Mouse (Mus musculus): ENCODE data around the gene Dzip3. TPM values are rescaled to one million over a fixed set of nuclear protein-coding genes. Genes with fewer than 3 reads are reported as not detected.

The Dzip3 gene
- total and polyA plus RNA-seq, 3 experiments: 22.4 to 22.8 TPM; not detected in 1

- Histone ChIP-seq H3K9me3 (replicated peaks; ENCODE audit: insufficient read depth, low read length) (no peaks in the 10 kb centered on the region), H3K79me2 (ENCODE audit: control insufficient read depth, insufficient read depth, low read length, poor library complexity) (no peaks in the 10 kb centered on the region), H3K4me1 (ENCODE audit: control insufficient read depth in 1 of 2, insufficient read depth in 2 of 2, low read length in 2 of 2) (no peaks in the 10 kb centered on the region), H3K27me3 (ENCODE audit: control insufficient read depth in 1 of 2, insufficient read depth in 2 of 2, low read length in 2 of 2) (no peaks in the 10 kb centered on the region), H3K4me3 (ENCODE audit: control insufficient read depth in 1 of 2, insufficient read depth in 1 of 2, low read depth in 2 of 2, low read length in 2 of 2) (no peak overlapping the region), H3K27ac (ENCODE audit: control insufficient read depth, low read depth, low read length) (no peak overlapping the region), H3K36me3 (ENCODE audit: control insufficient read depth in 1 of 2, insufficient read depth in 2 of 2, low read length in 2 of 2) (no peaks in the 10 kb centered on the region), H3K9ac (ENCODE audit: control insufficient read depth, low read depth, low read length, poor library complexity, severe bottlenecking) (no peak overlapping the region)
- no peak for TF ChIP-seq MAZ (IDR thresholded peaks at IDR 0.05; ENCODE audit: low read depth, low read length)
- TF ChIP-seq MAFK (IDR thresholded peaks at IDR 0.05; ENCODE audit: borderline replicate concordance, low read depth, low read length): no peak
- TF ChIP-seq CTCF (IDR thresholded peaks at IDR 0.05 in 2 of 3, conservative IDR thresholded peaks at IDR 0.05 in 1 of 3; ENCODE audit: control insufficient read depth in 1 of 3, insufficient read depth in 1 of 3, low read depth in 2 of 3, low read length in 3 of 3, poor library complexity in 1 of 3, severe bottlenecking in 1 of 3): no peak
- no peak for TF ChIP-seq POLR2AphosphoS5 (IDR thresholded peaks at IDR 0.05; ENCODE audit: borderline replicate concordance, low read depth, low read length)
- TF ChIP-seq HCFC1 (IDR thresholded peaks at IDR 0.05; ENCODE audit: low read depth, low read length): no peak
- no peak for TF ChIP-seq RAD21 (IDR thresholded peaks at IDR 0.05; ENCODE audit: low read depth, low read length)
- TF ChIP-seq USF1 (IDR thresholded peaks at IDR 0.05; ENCODE audit: low read depth, low read length): no peak
- TF ChIP-seq MXI1 (IDR thresholded peaks at IDR 0.05; ENCODE audit: low read depth, low read length): no peak
- TF ChIP-seq RCOR1 (IDR thresholded peaks at IDR 0.05; ENCODE audit: low read depth, low read length): no peak
- no peak for TF ChIP-seq NELFE (IDR thresholded peaks at IDR 0.05; ENCODE audit: low read depth, low read length)
- no peak for TF ChIP-seq ZNF384 (IDR thresholded peaks at IDR 0.05; ENCODE audit: low read depth, low read length)
- no peak for TF ChIP-seq ETS1 (IDR thresholded peaks at IDR 0.05; ENCODE audit: low read depth, low read length)
- TF ChIP-seq TCF12 (IDR thresholded peaks at IDR 0.05; ENCODE audit: low read depth, low read length): no peak
- DNase-seq (ENCODE audit: low read depth, low spot score): no peak
Measured at GRCm38 (mm10) chr16:49040554-49041221, 46.7 kb upstream of the Dzip3 start.

GRCm38 (mm10) chr16:49037771-49038170 is 43.8 kb upstream of the Dzip3 start:
- no peaks in the 10 kb centered on the region for H3K27me3 ChIP-seq (ENCODE audit: control insufficient read depth in 1 of 2, insufficient read depth in 2 of 2, low read length in 2 of 2)
- H3K27ac ChIP-seq (ENCODE audit: control insufficient read depth, low read depth, low read length): no peak overlapping the region
- no peaks in the 10 kb centered on the region for H3K4me1 ChIP-seq (ENCODE audit: control insufficient read depth in 1 of 2, insufficient read depth in 2 of 2, low read length in 2 of 2)
- H3K4me3 ChIP-seq (ENCODE audit: control insufficient read depth in 1 of 2, insufficient read depth in 1 of 2, low read depth in 2 of 2, low read length in 2 of 2): no peak overlapping the region
- no peaks in the 10 kb centered on the region for H3K9me3 ChIP-seq (replicated peaks; ENCODE audit: insufficient read depth, low read length)
- no peak for DNase-seq (ENCODE audit: low read depth, low spot score)
- TF ChIP-seq GATA1 (IDR thresholded peaks at IDR 0.05; ENCODE audit: low read depth, low read length): no peak
- no peak for TF ChIP-seq BHLHE40 (IDR thresholded peaks at IDR 0.05; ENCODE audit: borderline replicate concordance, low read depth, low read length)
- no peak for TF ChIP-seq MXI1 (IDR thresholded peaks at IDR 0.05; ENCODE audit: low read depth, low read length)
- no peak for TF ChIP-seq CHD2 (IDR thresholded peaks at IDR 0.05; ENCODE audit: low read length)
- TF ChIP-seq POLR2AphosphoS2 (IDR thresholded peaks at IDR 0.05; ENCODE audit: low read length): no peak
- no peak for TF ChIP-seq USF1 (IDR thresholded peaks at IDR 0.05; ENCODE audit: low read depth, low read length)
- no peak for TF ChIP-seq SIN3A (IDR thresholded peaks at IDR 0.05; ENCODE audit: low read length)
- TF ChIP-seq GABPA (IDR thresholded peaks at IDR 0.05; ENCODE audit: low read depth, low read length): no peak
- no peak for TF ChIP-seq HCFC1 (IDR thresholded peaks at IDR 0.05; ENCODE audit: low read depth, low read length)
- no peak for TF ChIP-seq KAT2A (conservative IDR thresholded peaks at IDR 0.05; ENCODE audit: low read depth, low read length)
- TF ChIP-seq MAX (IDR thresholded peaks at IDR 0.05; ENCODE audit: low read length): no peak
- TF ChIP-seq NELFE (IDR thresholded peaks at IDR 0.05; ENCODE audit: low read depth, low read length): no peak
- TF ChIP-seq NRF1 (IDR thresholded peaks at IDR 0.05; ENCODE audit: insufficient read depth, low read depth, low read length, poor library complexity, severe bottlenecking): no peak
- TF ChIP-seq ZC3H11A (IDR thresholded peaks at IDR 0.05; ENCODE audit: low read depth, low read length): no peak
- TF ChIP-seq RAD21 (IDR thresholded peaks at IDR 0.05; ENCODE audit: low read depth, low read length): no peak
- no peak for TF ChIP-seq JUND (IDR thresholded peaks at IDR 0.05; ENCODE audit: low read depth, low read length)
- TF ChIP-seq ZMIZ1 (IDR thresholded peaks at IDR 0.05; ENCODE audit: low read depth, low read length): no peak
- no peak for TF ChIP-seq POLR2A (IDR thresholded peaks at IDR 0.05; ENCODE audit: control insufficient read depth in 1 of 2, insufficient read depth in 1 of 2, low read depth in 1 of 2, low read length in 2 of 2, poor library complexity in 1 of 2)
- TF ChIP-seq E2F4 (IDR thresholded peaks at IDR 0.05; ENCODE audit: borderline replicate concordance, low read depth, low read length): no peak
- no peak for TF ChIP-seq MAFK (IDR thresholded peaks at IDR 0.05; ENCODE audit: borderline replicate concordance, low read depth, low read length)
- no peaks in the 10 kb centered on the region for H3K36me3 ChIP-seq (ENCODE audit: control insufficient read depth in 1 of 2, insufficient read depth in 2 of 2, low read length in 2 of 2)
- no peaks in the 10 kb centered on the region for H3K79me2 ChIP-seq (ENCODE audit: control insufficient read depth, insufficient read depth, low read length, poor library complexity)
- no peak overlapping the region for H3K9ac ChIP-seq (ENCODE audit: control insufficient read depth, low read depth, low read length, poor library complexity, severe bottlenecking)
